Mouse (Mus musculus) bone marrow macrophage, adult 2 months (primary cell): ENCODE results near the gene Csnk1e. TPM values are rescaled to one million over a fixed set of nuclear protein-coding genes. Genes with fewer than 3 reads are reported as not detected.
A peak's percentile ranks its signal among the peaks of the same experiment; 100 is the strongest.

Experiments
- H3K27ac ChIP-seq: 2 replicates; pipeline ENCODE4 v1.5.1; 2012; ENCODE audit warnings: low read depth, low read length; ENCODE audit not compliant: insufficient read depth
- H3K4me1 ChIP-seq: 2 replicates; pipeline ENCODE4 v1.6.1; 2012; ENCODE audit warnings: low read length; ENCODE audit not compliant: control insufficient read depth, insufficient read depth
- H3K4me3 ChIP-seq: 2 replicates; pipeline ENCODE4 v1.5.1; 2012; ENCODE audit warnings: mild to moderate bottlenecking, low read length, moderate library complexity; ENCODE audit not compliant: insufficient read depth
- CTCF ChIP-seq: IDR thresholded peaks from 2 replicates; pipeline ENCODE4 v1.5.1; 2012; ENCODE audit warnings: low read depth, mild to moderate bottlenecking, low read length, moderate library complexity
- POLR2A ChIP-seq: IDR thresholded peaks from 2 replicates; pipeline ENCODE4 v1.6.1; 2012; ENCODE audit warnings: mild to moderate bottlenecking, low read depth, low read length, borderline replicate concordance
- polyA plus RNA-seq: library from polyadenylated mRNA; stranded (reverse); fragments of >200 nt; gene quantifications from 2 replicates; pipeline ENCODE4 v1.2.4, GENCODE M21; 2012; ENCODE audit not compliant: missing spikeins, insufficient read depth, insufficient read length

The Csnk1e gene
- polyA plus RNA-seq, 1 experiment, result 61.8 TPM

DNA sequence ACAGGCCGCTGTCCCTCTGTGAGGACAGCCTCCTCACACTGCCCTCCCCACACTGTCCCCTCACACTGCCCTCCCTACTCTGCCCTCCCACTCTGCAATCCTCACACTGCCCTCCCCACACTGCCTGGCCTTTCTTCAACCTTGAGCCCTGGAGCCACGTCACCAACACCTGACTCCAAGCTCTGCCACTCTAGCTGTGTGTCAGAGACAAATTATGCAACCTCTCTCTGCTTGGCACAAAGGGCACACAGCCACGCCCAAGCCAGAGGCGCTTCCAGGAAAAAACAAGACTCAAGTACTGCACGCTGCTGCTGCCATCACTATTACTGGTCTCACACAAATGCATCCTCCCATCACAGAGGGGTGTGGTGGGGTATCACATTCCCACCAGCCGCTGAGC is 64.9 kb downstream of the Csnk1e start:
- H3K4me3 ChIP-seq, result no peak overlapping the region
- H3K27ac ChIP-seq, result peak overlapping the region; percentile 41
- TF ChIP-seq CTCF (no peak), POLR2A (no peak)
- H3K4me1 ChIP-seq, result peaks cover 51% of the 10 kb centered on the region

DNA sequence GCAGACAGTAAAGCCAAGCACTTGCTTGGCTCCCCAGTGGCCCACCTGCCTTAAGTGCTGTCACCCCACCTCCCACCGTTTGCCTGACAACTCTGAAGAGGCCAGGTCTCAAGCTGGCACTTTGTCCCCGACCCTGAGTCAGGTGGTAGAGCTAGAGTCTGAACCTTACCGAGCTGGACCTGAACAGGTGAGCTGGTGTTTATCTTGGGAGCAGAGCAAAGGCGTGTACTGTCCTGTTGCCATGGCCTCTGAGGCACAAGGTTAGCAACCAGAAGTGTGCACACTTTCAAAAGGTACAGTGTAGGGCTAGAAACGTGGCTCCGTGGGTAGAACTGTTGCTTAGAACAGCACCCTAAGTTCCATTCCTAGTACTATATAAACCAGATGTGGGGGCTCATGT is 67.2 kb downstream of the Csnk1e start:
- no peak overlapping the region for H3K27ac ChIP-seq
- H3K4me3 ChIP-seq, result no peak overlapping the region
- H3K4me1 ChIP-seq, result peaks cover 45% of the 10 kb centered on the region
- TF ChIP-seq POLR2A (no peak), CTCF (no peak)

DNA sequence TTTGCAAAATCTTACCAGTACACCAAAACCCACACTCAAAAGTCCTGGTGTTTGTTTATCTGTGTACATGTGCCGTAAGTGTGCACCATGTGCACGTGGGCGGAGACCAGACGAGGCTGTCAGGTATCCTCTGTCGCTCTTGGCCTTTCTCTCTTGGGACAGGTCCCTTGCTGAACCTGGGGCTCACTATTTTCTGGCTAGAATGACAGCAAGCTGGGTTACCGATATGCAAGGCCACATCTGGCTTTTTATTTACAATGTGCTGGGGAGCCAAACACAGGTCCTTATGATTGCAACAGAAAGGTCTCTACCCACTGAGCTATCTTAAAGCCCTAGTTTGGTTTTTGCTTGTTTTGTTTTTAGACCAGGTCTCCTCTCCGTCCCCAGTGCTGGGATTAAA is 67.8 kb downstream of the Csnk1e start:
- Histone ChIP-seq H3K4me3 (no peak overlapping the region), H3K4me1 (peaks cover 44% of the 10 kb centered on the region), H3K27ac (no peak overlapping the region)
- TF ChIP-seq CTCF, result no peak
- TF ChIP-seq POLR2A, result no peak

DNA sequence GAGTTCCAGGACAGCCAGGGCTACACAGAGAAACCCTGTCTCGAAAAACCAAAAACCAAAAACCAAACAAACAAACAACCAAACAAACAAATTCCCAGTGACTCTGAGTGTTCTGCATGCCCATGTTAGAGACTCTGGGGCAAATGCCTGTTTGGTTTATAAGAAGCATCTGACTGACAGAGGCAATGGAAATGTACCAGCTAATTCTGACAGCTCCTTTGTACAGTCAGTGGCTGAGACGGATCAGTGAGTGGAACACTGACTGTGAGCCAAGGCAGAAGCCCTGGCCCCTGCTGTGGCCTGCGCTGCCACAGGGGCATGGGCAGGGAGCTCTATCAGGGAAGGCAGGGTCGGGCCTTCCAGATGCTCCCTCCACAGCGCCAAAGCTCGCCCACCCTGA is 68.3 kb downstream of the Csnk1e start:
- Histone ChIP-seq H3K27ac (no peak overlapping the region), H3K4me3 (no peak overlapping the region), H3K4me1 (peaks cover 39% of the 10 kb centered on the region)
- TF ChIP-seq POLR2A (no peak), CTCF (no peak)

DNA sequence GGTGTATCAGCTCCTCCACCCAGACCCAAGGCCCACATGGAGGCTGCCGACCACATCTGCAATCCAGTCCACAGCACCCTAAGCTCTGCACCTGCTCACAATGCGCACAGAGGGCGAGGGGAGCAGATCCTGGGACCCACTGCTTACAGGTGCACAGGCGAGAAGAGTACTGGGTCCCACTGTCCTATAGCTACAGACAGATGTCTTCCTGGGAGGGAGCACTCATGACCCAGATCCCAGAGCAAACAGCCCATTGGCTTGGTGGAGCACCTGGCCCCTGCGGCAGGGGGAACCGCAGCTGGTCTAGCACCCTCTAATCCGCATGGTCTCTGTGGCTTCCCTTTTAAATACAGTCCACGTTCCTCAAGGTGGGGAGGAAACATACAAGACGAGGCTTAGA is 73.7 kb downstream of the Csnk1e start:
- H3K27ac ChIP-seq, result no peak overlapping the region
- TF ChIP-seq CTCF (no peak), POLR2A (no peak)
- no peak overlapping the region for H3K4me3 ChIP-seq
- H3K4me1 ChIP-seq, result no peaks in the 10 kb centered on the region

DNA sequence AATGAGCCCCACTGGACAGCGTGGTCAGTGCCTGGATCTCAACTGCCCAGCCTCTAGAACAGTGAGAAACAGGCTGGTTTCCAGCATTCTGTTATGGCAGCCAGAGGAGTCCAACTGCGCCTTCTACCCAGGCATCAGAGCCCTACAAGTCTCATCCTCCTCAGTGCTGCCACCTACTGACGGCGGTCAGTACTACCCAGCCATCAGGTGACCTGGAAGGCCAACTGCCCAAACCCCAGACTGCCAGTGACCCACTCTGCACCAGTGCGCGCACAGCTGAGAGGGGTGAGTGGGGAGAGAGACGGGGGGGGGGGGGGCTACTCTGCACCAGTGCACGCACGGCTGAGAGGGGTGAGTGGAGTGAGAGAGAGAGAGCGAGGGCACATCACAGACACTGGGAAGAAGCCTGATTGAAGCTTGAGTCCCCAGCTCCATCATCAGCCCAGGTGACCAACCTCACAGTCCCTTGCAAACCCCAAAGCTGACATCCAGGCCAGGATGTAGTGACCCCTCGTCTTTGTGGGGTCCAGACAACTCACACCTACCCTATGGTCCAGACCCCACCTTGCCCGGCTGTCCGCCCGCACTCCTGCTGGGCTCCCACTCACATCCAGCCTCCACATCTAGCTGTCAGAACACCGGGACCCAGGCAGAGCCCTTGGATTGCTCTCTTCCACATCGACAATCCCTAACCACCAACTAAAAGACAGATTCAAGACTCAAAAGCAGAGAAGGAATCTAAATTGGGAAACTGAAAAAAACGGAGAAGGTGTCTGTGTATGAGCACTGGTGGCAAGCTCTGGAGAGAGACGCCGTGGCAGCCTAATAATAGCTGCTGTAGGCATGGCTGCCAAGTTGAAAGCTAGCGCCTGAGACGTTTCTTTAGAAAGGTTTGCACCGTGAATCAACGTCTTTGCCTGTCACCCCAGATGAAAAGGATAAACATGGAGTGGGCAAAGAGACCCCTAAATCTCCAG is 74.6 kb downstream of the Csnk1e start:
- Histone ChIP-seq H3K4me1 (no peaks in the 10 kb centered on the region), H3K4me3 (no peak overlapping the region), H3K27ac (no peak overlapping the region)
- TF ChIP-seq POLR2A (no peak), CTCF (peak; percentile 42)

DNA sequence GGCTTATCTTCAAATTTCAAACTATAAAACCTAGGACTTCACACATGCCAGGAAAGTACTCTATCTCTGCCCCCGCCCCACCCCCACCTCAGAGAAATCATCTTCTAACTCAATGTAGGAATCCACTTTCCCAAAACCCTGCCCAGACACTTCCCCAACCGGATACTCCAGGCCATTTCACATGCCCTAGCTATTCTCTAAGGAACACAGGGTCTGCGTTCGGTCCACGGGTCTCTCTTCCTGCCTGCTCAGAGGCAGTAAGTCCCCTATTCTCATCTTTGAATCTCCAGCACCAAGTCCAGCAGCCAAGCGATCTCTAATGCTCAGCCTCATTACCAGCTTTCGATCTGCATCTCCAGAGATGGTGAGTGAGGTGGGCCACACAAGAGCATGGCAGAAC is 75.7 kb downstream of the Csnk1e start:
- Histone ChIP-seq H3K4me3 (no peak overlapping the region), H3K27ac (no peak overlapping the region), H3K4me1 (no peaks in the 10 kb centered on the region)
- TF ChIP-seq POLR2A (no peak), CTCF (no peak)

DNA sequence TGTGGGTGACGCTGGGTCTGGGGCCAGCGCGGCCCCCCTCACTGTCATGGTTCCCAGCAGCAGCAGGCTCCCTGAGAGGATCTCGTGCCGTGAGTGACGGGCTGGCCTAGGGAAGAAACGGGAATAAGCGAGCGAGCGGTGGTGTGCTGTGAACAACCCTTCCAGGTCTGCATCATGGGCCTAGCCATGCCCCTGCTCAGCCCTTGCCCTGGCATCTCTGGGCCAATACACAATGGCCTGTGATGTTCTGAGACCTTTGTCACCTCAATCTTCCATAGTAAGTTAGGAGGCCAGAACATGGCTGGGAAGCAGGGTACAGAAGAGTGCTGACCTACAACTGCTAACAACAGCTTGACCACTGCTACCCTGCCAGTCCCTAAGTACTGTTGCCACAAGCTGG is 76.8 kb downstream of the Csnk1e start:
- Histone ChIP-seq H3K4me3 (no peak overlapping the region), H3K4me1 (no peaks in the 10 kb centered on the region), H3K27ac (no peak overlapping the region)
- no peak for TF ChIP-seq POLR2A

DNA sequence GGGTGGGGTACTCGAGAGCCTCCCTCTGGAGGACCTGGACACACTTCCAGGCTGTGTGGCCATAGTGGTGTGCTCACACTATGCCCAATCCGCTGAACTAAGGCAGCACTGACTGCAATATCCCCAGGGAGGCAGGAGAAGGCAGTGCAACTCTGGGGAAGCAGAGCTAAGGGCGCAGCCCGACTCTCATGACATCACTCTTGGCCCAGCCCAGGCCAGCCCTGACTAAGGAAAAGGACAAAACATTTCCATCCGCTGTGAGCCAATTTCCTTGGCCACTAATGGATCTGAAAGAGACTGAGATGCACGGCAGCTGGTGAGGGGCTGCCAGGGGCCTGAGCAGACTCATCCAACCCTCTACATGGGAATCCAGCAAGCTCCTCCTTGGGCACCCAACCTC is 77.7 kb downstream of the Csnk1e start:
- no peak overlapping the region for H3K4me3 ChIP-seq
- no peak overlapping the region for H3K27ac ChIP-seq
- H3K4me1 ChIP-seq, result no peaks in the 10 kb centered on the region
- TF ChIP-seq CTCF (no peak), POLR2A (no peak)

DNA sequence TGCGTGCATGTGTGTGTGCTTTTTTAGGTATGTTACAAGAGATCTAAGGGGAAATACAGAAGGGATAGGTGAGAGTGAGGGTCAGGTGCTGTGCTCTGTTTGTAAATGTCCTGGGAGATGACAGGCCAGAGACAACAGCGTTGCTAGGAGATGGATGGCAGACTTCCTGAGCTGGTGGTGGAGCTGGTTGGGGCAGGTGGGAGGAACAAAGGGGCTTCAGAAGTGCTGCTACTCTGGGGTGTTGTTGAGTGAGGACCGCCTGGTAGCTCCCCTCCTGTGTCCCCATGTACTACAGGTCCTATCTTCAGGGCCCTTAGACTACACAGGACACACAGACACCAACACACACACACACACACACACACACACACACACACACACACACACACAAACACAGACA is 80.6 kb downstream of the Csnk1e start:
- Histone ChIP-seq H3K27ac (no peak overlapping the region), H3K4me3 (no peak overlapping the region), H3K4me1 (peaks cover 8% of the 10 kb centered on the region)
- TF ChIP-seq CTCF, result no peak
- no peak for TF ChIP-seq POLR2A
